In genomic region chr9:91384136-91384500, GRCm38 (mm10) we compare ENCODE assay signal across 11 mouse cellular contexts. TPM values are rescaled to one million over a fixed set of nuclear protein-coding genes. Genes with fewer than 3 reads are reported as not detected.
DNase-seq lines count a peak whose midpoint lies in the region; ATAC-seq lines count a peak whose summit lies in the region.
"Had no signal": no experiment of that assay in that cellular context is flagged by ENCODE, and none has a peak within 500 bp of the region (broad histone marks: within the 10 kb centered on the region; RNA-seq: fewer than 3 reads in every experiment).

No protein-coding gene starts in this region.

- H3K27me3 ChIP-seq in heart, embryonic 12.5 days (replicated peaks), result peaks cover 92% of the 10 kb centered on the region
- peaks cover 98% of the 10 kb centered on the region for H3K27me3 ChIP-seq in hindbrain, embryonic 10.5 days (ENCODE audit: insufficient read depth, poor library complexity, severe bottlenecking)
- peaks cover 49% of the 10 kb centered on the region for H3K27me3 ChIP-seq in midbrain, embryonic 15.5 days (replicated peaks)

- H3K4me2 ChIP-seq in heart, embryonic 12.5 days, result peak overlapping the region; percentile 28; the same call in 1 of the 2 replicates
- H3K4me2 ChIP-seq in midbrain, embryonic 15.5 days, result peak overlapping the region; percentile 66

- H3K4me1 ChIP-seq in heart, embryonic 12.5 days (replicated peaks), result peaks cover 13% of the 10 kb centered on the region
- peaks cover 62% of the 10 kb centered on the region for H3K4me1 ChIP-seq in hindbrain, embryonic 10.5 days (replicated peaks)
- peaks cover 9% of the 10 kb centered on the region for H3K4me1 ChIP-seq in midbrain, embryonic 15.5 days

- H3K9me3 ChIP-seq in heart, embryonic 12.5 days (replicated peaks), result no peaks in the 10 kb centered on the region
- H3K9me3 ChIP-seq in hindbrain, embryonic 10.5 days, result no peaks in the 10 kb centered on the region
- H3K9me3 ChIP-seq in midbrain, embryonic 15.5 days, result no peaks in the 10 kb centered on the region

- H3K36me3 ChIP-seq in heart, embryonic 12.5 days, result no peaks in the 10 kb centered on the region
- H3K36me3 ChIP-seq in hindbrain, embryonic 10.5 days, result no peaks in the 10 kb centered on the region
- no peaks in the 10 kb centered on the region for H3K36me3 ChIP-seq in midbrain, embryonic 15.5 days (replicated peaks)

- no peak overlapping the region for H3K9ac ChIP-seq in heart, embryonic 12.5 days
- no peak overlapping the region for H3K9ac ChIP-seq in midbrain, embryonic 15.5 days

- no peak for DNase-seq in heart, adult 8-10 months (ENCODE audit: low spot score)
- DNase-seq in cerebellum, postnatal 25 days, result peak; percentile 71 to 76
- no peak for DNase-seq in hindbrain, embryonic 10.5 days (ENCODE audit: low spot score)
- DNase-seq in ovary, postnatal 10 days (ENCODE audit: low spot score), result no peak
- no peak for DNase-seq in right cerebral cortex, postnatal 36 days (ENCODE audit: low spot score in 2 of 2)
- no peak for DNase-seq in thymus, postnatal 10 days (ENCODE audit: low spot score in 2 of 2)
- DNase-seq: gastrocnemius, postnatal 10 days had no signal

- H3K4me3 ChIP-seq in heart, embryonic 12.5 days, result peak overlapping the region; percentile 3; the same call in 1 of the 2 replicates
- H3K4me3 ChIP-seq in hindbrain, embryonic 10.5 days, result peak overlapping the region; percentile 67
- H3K4me3 ChIP-seq in midbrain, embryonic 15.5 days, result peak overlapping the region; percentile 6

- WGBS in heart, embryonic 12.5 days, result under 1% methylated on average over 30 of the region's 30 CpGs
- WGBS in hindbrain, embryonic 10.5 days, result under 1% methylated on average over 30 of the region's 30 CpGs
- under 1% methylated on average over 30 of the region's 30 CpGs for WGBS in midbrain, embryonic 15.5 days

- H3K27ac ChIP-seq in heart, embryonic 12.5 days (ENCODE audit: poor library complexity, severe bottlenecking), result no peak overlapping the region
- H3K27ac ChIP-seq in hindbrain, embryonic 10.5 days, result peak overlapping the region; percentile 98
- peak overlapping the region; percentile 90 for H3K27ac ChIP-seq in midbrain, embryonic 15.5 days
- H3K27ac ChIP-seq: macrophage had no signal

- ATAC-seq in heart, embryonic 12.5 days (ENCODE audit: insufficient number of reproducible peaks, low FRiP score), result no peak; the same call in 1 of the 2 replicates
- ATAC-seq in midbrain, embryonic 15.5 days (replicated peaks), result peak; percentile 24

RNA-seq across cellular contexts. Expression of gene Zic1, which starts 18.5 kb away (rescaled TPM):
- polyA plus RNA-seq in heart, embryonic 12.5 days (2016; fragmentation: Nextera tagmentation; extraction: Ambion mirVana), result 0.08 TPM in 1 of 2 replicates, not detected in the other
- under 1 TPM in 1 of 4 experiments, not detected in 3; 0.06 TPM for total RNA-seq in heart, adult 8-10 months (2022)
- 6.9 and 8.1 TPM in 2 replicates for polyA plus RNA-seq in hindbrain, embryonic 10.5 days (2016; fragmentation: Nextera tagmentation; extraction: Ambion mirVana)
- polyA plus RNA-seq in midbrain, embryonic 15.5 days (2015; fragmentation: Nextera tagmentation; extraction: Ambion mirVana), result 10.0 and 11.6 TPM in 2 replicates
- polyA plus RNA-seq: macrophage; spleen, adult 2 months had no signal

RNA-seq across cellular contexts. Expression of gene Zic4, which starts 21.9 kb away (rescaled TPM):
- polyA plus RNA-seq in heart, embryonic 12.5 days (2016; fragmentation: Nextera tagmentation; extraction: Ambion mirVana), result 0.27 TPM in 1 of 2 replicates, not detected in the other
- total RNA-seq in heart, adult 8-10 months (2022), result not detected
- 16.9 and 19.8 TPM in 2 replicates for polyA plus RNA-seq in hindbrain, embryonic 10.5 days (2016; fragmentation: Nextera tagmentation; extraction: Ambion mirVana)
- 53.1 and 59.1 TPM in 2 replicates for polyA plus RNA-seq in midbrain, embryonic 15.5 days (2015; fragmentation: Nextera tagmentation; extraction: Ambion mirVana)
- polyA plus RNA-seq: macrophage; spleen, adult 2 months had no signal

Comparison
In these comparisons a context has a peak if more than half of its experiments do, and no peak if none do; other contexts are left out.
1. H3K4me3 ChIP-seq: peak in every context shown above with its lines; median percentile 67 in hindbrain, embryonic 10.5 days; 6 in midbrain, embryonic 15.5 days; 3 in heart, embryonic 12.5 days.
2. DNase-seq: peak in cerebellum, postnatal 25 days (2 of 2); none in heart, adult 8-10 months (single experiment), hindbrain, embryonic 10.5 days (single experiment), ovary, postnatal 10 days (single experiment), right cerebral cortex, postnatal 36 days (0 of 2) and thymus, postnatal 10 days (0 of 2).
3. RNA of gene Zic4, which starts 21.9 kb away (polyA plus RNA-seq): 53.1 to 59.1 TPM in midbrain, embryonic 15.5 days and 16.9 to 19.8 TPM in hindbrain, embryonic 10.5 days; 0.27 TPM in heart, embryonic 12.5 days; every median in the first group is over 10 times any median in the second.